Mouse (Mus musculus) layer of hippocampus, adult 2 months (tissue): ENCODE results near the gene Kcnk6. TPM values are rescaled to one million over a fixed set of nuclear protein-coding genes. Genes with fewer than 3 reads are reported as not detected.
"Not testable (repeated sequence)": the region's sequence is repeated elsewhere in the genome, so short reads cannot be mapped to it uniquely, and the experiment has no call there.

Experiments used
- DNase-seq, 2 experiments: peaks; one replicate each; pipeline ENCODE4 v3.0.0; 2022; ENCODE audit warnings: low spot score in 2 of 2
- H3K27ac ChIP-seq: fragments of 200-600 bp; 2 replicates; pipeline ENCODE4 v1.8.1; 2022
- H3K4me3 ChIP-seq: fragments of 200-600 bp; 2 replicates; pipeline ENCODE4 v1.8.1; 2022; ENCODE audit warnings: mild to moderate bottlenecking
- CTCF ChIP-seq: fragments of 200-600 bp; conservative IDR thresholded peaks from 2 replicates; pipeline ENCODE4 v1.8.1; 2022; ENCODE audit warnings: antibody characterized with exemption, mild to moderate bottlenecking, moderate library complexity
- total RNA-seq, 2 experiments: library from RNA; stranded (reverse); gene quantifications; 2 replicates each; pipeline ENCODE4 v1.2.3; 2021

Kcnk6 gene
- total RNA-seq, 2 experiments from 2014 or later: 2.2 to 2.4 TPM

DNA sequence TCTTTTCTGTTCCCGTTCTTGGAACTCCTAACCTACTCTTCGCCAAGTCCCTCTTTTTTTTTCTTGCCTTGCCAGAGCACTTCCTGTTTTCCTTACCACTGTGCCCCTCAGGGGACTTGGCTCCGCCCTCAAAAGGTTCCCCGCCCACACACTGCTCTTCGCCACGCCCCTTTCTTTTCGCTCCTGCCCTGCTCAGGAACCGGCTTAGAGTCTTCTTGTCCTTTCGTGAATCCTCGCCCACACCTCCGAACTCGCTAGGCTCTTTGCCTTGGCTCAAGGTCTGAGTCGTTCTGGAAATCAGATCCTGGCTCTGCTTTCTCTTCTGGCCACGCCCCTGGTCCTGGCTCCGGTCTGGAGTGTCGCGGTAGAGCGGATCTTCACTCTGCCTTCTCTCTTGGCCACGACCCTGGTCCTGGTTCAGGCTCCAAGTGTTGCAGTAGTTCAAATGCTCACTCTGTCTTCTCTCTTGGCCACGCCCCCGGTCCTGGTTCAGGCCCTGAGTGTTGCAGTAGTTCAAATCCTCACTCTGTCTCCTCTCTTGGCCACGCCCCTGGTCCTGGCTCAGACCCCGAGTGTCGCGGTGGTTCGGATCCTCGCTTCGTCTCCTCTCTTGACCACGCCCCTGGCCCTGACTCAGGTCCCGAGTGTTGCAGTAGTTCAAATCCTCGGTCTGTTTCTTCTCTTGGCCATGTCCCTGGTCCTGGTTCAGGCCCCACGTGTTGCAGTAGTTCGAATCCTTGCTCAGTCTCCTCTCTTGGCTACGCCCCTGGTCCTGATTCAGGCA lies 20.7 kb downstream of the Kcnk6 start:
- TF ChIP-seq CTCF: no peak
- DNase-seq: peak; percentile 36 to 38
- Histone ChIP-seq H3K4me3 (peak overlapping the region; percentile 45), H3K27ac (peak overlapping the region; percentile 56; the same call in 1 of the 2 replicates)

DNA sequence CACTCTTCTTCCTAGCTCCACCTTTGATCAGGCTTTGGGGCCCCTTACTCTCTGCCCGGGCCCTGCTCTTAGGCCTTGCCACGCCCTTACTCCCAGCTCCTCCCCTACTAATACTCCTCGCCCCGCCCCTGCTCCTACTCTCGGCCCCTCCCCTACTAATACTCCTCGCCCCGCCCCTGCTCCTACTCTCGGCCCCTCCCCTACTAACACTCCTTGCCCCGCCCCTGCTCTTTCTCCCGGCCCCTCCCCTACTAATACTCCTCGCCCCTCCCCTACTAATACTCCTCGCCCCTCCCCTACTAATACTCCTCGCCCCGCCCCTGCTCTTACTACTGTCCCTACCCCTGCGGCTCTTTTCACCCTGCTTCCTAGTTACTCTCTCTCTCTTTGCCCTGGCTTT lies 21.3 kb downstream of the Kcnk6 start:
- H3K27ac ChIP-seq: peak overlapping the region; percentile 56; the same call in 1 of the 2 replicates
- DNase-seq: not testable (repeated sequence)
- peak overlapping the region; percentile 45 for H3K4me3 ChIP-seq

DNA sequence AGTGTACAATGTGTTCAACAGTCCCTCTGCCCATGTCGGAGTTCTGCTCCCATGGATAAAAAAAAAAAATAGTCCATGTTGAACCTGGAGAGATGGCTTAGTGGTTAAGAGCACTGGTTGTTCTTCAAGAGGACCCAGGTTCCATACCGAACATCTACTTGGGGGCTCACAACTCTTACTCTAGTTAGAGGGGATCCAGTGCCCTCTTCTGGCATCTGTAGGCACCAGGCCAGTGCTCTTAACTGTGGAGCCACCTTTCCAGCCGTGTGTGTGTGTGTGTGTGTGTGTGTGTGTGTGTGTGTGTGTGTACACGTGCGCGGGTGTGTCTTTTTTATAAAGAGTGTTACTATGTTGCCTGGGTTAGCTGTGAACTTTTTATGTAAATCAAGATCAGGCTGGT lies 29.7 kb downstream of the Kcnk6 start:
- DNase-seq: no peak
- no peak for TF ChIP-seq CTCF
- Histone ChIP-seq H3K27ac (no peak overlapping the region), H3K4me3 (no peak overlapping the region)

DNA sequence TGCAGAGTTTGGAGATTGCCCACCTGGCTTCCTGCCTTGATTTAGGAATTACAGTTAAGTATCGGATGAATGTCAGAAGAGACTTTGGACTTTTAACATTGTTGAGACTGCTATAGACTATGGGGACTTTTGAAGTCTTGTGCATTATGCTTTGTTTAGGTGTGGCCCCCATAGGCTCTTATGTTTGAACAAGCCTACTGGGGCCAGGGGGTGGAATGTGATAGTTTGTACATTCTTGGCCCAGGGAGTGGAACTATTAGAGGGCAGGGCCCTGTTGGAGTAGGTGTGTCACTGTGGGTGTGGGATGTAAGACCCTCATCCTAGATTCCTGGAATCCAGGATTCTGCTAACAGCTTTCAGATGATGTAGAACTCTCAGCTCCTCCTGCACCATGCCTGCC lies 38.1 kb downstream of the Kcnk6 start:
- H3K27ac ChIP-seq, H3K4me3 ChIP-seq, DNase-seq: not testable (repeated sequence)

DNA sequence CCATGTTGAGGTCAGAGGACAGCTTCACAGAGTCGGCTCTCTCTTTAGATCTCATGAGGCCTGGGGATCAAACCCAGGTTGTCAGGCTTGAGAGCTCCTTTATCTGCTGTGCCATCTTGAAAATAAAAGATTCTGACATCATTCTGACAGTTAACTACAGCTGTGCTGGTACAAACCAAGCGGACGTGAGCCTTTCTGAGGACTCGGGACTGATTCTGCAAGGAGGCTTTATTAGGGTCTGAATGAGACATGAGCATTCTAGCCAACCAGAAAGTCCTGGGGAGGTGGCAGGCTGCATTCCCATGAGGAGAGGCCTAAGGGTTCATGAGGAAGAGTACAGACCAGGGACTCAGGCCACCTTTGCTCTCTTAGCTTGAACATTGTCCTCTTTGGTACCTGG lies 51.0 kb downstream of the Kcnk6 start:
- not testable (repeated sequence) for H3K27ac ChIP-seq, H3K4me3 ChIP-seq, DNase-seq

DNA sequence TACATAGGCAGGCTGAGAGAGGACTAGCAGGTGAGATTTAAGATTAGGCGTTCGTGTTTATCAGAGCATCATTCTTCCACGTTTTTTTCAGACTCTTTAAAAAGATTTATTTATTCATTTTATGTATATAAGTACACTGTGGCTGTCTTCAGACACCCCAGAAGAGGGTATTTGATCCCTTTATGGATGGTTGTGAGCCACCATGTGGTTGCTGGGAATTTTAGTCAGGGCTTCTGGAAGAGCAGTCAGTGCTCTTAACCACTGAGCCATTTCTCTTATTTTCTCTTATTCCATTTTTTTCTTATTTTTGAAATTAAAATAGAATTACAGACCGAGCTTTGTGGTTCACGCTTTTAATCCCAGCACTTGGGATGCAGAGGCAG lies 51.5 kb downstream of the Kcnk6 start:
- no peak for TF ChIP-seq CTCF
- Histone ChIP-seq H3K4me3 (peak overlapping the region; percentile 83), H3K27ac (peak overlapping the region; percentile 91)
- DNase-seq: no peak

DNA sequence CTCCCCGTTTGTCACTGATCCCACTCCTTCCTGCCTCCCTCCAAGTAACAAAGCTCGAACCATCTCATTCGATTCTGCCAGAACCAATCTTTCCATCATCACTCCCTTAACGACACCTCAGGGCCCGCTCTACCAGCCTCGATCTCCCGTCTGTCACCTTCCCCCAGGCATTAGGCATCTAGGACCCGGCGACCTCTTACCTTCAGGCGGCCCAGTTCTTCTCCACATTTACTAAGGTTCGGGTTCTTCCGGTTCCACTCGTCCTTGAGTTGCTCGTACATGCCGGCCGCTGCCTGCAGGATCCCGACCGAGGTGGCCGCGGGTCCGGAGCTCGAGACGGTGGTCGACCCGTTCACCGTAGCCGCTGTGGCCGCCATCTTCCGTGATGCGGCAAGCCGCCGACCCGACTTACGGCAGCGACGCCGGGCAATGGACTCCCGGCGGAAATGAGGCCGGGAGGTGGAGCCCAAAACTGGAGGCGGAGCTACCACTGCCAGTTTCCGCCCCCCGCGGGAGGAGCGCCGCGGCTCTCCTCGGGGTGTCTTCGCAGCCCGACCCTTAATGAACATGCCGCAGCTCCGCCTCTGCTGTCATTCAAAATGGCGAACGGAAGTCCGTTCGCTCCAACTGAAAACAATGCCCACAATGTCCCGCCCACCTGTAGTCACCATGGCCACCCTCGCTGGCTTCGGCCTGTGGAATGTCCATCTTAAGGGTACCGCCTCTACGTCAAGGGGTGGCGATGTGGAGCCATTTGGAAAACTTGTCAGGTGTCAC lies 52.0 kb downstream of the Kcnk6 start, which contains the start of gene Psmd8:
Gene Psmd8, minus strand, starts transcription at position 625 of the 777 bp plus-strand sequence.
- Histone ChIP-seq H3K27ac (peak within 1 kb of the TSS; percentile 91), H3K4me3 (peak within 1 kb of the TSS; percentile 83)
- TF ChIP-seq CTCF: peak; percentile 68
- peak; percentile 94 to 98 for DNase-seq

DNA sequence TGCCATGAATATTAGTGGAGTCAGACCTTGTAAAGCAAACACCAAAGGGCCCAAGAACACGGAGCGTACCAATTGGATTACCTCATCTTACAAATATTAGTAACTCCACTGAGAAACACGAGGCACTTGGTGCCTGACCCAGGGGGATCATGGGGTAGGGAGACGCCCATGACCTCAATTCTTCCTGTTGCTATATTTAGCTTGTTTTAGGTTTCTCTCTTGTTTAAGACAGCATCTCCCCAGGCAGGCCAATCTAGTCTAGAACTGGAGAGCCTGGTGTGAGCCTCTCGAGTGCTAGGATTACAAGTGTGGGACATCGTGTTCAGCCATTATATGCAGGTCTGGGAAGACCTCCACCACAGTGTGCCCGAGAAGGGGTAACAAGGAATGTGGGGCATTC lies 53.0 kb downstream of the Kcnk6 start:
- Histone ChIP-seq H3K4me3 (peak overlapping the region; percentile 83), H3K27ac (no peak overlapping the region)
- no peak for TF ChIP-seq CTCF
- no peak for DNase-seq

DNA sequence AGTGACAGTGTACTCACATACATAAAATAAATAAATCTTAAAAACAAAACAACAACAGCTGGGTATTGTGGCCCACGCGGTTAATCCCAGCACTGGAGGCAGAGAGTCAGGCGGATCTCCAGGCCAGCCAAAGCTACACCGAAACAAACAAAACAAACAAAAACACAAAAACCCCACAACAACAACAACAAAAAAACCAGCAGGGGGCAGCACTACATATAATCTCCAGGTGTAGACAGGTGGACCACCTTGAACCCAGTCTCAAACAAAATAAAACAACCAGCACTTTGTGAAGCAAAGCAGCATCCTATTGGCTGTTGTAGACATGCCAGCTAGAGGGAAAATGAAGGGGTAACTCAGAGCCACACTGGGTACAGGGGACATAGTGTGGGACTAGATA lies 54.2 kb downstream of the Kcnk6 start:
- Histone ChIP-seq H3K4me3 (no peak overlapping the region), H3K27ac (no peak overlapping the region)
- TF ChIP-seq CTCF: peak; percentile 58
- no peak for DNase-seq

DNA sequence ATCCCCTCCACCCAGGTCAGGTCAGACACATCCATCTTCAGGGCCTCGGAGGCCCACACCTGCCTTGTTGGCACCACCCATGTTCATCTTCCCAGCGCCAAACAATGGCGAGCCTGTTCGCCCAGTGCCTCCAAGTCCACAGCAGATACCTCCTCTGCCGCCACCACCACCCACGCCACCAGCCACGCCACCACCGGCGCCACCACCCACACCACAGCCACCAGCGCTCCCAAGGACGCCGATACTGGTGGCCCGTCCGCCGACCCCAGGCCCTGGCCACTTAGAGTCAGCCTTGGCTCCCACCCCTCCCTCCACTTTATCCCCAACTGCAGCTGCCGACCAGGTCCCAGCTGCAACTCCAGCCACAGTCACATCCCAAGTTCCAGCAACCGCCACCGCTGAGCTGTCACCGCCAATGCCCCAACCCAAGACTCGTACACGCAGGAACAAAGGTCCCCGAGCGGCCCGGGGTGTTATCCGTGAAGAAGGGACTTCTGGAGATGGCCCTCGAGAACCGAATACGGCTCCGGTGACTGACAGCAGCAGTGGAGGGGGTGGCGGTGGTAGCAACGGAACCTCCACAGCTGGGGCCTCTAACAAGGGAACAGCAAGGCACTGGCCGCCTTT lies 59.8 kb downstream of the Kcnk6 start:
- Histone ChIP-seq H3K4me3 (no peak overlapping the region), H3K27ac (no peak overlapping the region)
- TF ChIP-seq CTCF: no peak
- no peak for DNase-seq

Other genes with a start within 250 kb of the Kcnk6 start
- 10 to 100 TPM; 19.6 to 23.3 TPM for gene Ryr1, start 107.3 kb downstream of the Kcnk6 start, total RNA-seq
- under 1 TPM; 0.91 to 0.97 TPM for gene Rasgrp4, start 97.7 kb downstream of the Kcnk6 start, total RNA-seq
- 10 to 100 TPM; 28.1 to 29.3 TPM for gene Fam98c, start 76.3 kb downstream of the Kcnk6 start, total RNA-seq
- gene Ggn, start 62.3 kb downstream of the Kcnk6 start, total RNA-seq: under 1 TPM; 0.88 to 0.95 TPM
- gene Spred3, start 62.1 kb downstream of the Kcnk6 start, total RNA-seq: 10 to 100 TPM; 46.9 to 48.1 TPM
- gene Psmd8, start 51.8 kb downstream of the Kcnk6 start, total RNA-seq: 100 to 1,000 TPM; 131 to 133 TPM
- gene Catsperg1, start 18.5 kb downstream of the Kcnk6 start, total RNA-seq: 1 to 10 TPM; 1.2 to 2.4 TPM
- 10 to 100 TPM; 40.7 to 42.9 TPM for gene Yif1b, start 5.8 kb upstream of the Kcnk6 start, total RNA-seq
- under 1 TPM in 1 of 2 experiments, not detected in 1; 0.36 TPM for gene 2200002D01Rik, start 16.0 kb upstream of the Kcnk6 start, total RNA-seq
- gene Spint2, start 49.4 kb upstream of the Kcnk6 start, total RNA-seq: 10 to 100 TPM; 18.3 to 21.7 TPM
- gene Ppp1r14a, start 56.8 kb upstream of the Kcnk6 start, total RNA-seq: 10 to 100 TPM; 20.8 to 21.6 TPM
- gene Dpf1, start 71.4 kb upstream of the Kcnk6 start, total RNA-seq: 100 to 1,000 TPM; 106 to 113 TPM